Mouse (Mus musculus): ENCODE data around the gene Ak9.

DNA sequence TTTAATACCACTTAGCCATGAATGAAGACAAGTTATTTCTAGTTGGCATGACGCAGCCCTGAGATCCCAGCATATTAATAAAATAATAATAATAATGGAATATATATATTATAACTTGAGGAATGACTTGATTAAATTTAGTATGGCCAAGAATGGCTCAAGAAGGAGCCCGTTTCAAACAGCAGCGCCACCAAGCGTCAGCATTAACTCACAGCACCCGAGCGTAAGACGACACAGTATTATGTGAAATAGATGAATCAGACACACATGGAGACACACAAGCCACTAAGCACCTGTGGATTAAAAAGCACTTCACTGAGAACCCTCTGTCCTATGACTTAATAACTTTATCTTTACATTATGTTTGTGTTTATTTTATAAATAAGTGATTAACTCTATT lies 31.9 kb upstream of the Ak9 start:
- TF ChIP-seq MYOD1 (IDR thresholded peaks at IDR 0.05; ENCODE audit: control insufficient read depth, insufficient read length, low read depth) (no peak), CTCF (IDR thresholded peaks at IDR 0.05; ENCODE audit: control insufficient read depth, insufficient read depth, insufficient read length) (no peak), CEBPB (IDR thresholded peaks at IDR 0.05; ENCODE audit: low read depth) (no peak), MYOG (IDR thresholded peaks at IDR 0.05; ENCODE audit: control insufficient read depth, extremely low read depth, insufficient read length) (no peak)

All from C2C12 (cell line).